Mouse (Mus musculus): ENCODE measurements around the gene Tnfrsf12a. TPM values are rescaled to one million over a fixed set of nuclear protein-coding genes. Genes with fewer than 3 reads are reported as not detected.

The Tnfrsf12a gene
- polyA plus RNA-seq, 1 experiment from 2014 or later = 2.4 TPM

DNA sequence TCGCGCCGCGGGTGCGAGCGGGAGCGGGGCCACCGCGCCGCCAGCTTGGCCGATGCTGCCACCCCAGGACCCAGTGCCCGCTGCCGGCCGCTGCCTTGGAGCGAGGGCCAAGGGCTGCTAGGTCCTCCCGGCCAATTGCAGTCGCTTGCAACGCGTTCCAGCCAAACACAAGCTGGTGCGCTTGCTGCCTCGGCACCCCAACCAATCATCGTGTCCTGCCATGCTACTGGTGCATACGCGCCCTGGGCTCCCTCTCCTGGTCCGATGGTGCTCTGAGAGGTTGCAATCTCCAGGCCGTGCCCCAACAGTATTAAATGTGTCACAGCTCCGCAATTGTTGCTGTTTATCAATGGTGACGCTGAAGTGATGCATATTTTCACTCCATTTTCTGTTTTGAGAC, 22.8 kb upstream of the Tnfrsf12a start:
- ATAC-seq (replicated peaks) = peak; percentile 98
- Histone ChIP-seq H3K27me3 (replicated peaks) (peaks cover 31% of the 10 kb centered on the region), H3K9me3 (no peaks in the 10 kb centered on the region), H3K4me1 (peaks cover 9% of the 10 kb centered on the region; the same call in 1 of the 2 replicates), H3K27ac (peak overlapping the region; percentile 74), H3K9ac (peak overlapping the region; percentile 69), H3K36me3 (replicated peaks) (no peaks in the 10 kb centered on the region), H3K4me3 (peak overlapping the region; percentile 90), H3K4me2 (peak overlapping the region; percentile 99)
- under 1% methylated on average over 28 of the region's 28 CpGs for WGBS

DNA sequence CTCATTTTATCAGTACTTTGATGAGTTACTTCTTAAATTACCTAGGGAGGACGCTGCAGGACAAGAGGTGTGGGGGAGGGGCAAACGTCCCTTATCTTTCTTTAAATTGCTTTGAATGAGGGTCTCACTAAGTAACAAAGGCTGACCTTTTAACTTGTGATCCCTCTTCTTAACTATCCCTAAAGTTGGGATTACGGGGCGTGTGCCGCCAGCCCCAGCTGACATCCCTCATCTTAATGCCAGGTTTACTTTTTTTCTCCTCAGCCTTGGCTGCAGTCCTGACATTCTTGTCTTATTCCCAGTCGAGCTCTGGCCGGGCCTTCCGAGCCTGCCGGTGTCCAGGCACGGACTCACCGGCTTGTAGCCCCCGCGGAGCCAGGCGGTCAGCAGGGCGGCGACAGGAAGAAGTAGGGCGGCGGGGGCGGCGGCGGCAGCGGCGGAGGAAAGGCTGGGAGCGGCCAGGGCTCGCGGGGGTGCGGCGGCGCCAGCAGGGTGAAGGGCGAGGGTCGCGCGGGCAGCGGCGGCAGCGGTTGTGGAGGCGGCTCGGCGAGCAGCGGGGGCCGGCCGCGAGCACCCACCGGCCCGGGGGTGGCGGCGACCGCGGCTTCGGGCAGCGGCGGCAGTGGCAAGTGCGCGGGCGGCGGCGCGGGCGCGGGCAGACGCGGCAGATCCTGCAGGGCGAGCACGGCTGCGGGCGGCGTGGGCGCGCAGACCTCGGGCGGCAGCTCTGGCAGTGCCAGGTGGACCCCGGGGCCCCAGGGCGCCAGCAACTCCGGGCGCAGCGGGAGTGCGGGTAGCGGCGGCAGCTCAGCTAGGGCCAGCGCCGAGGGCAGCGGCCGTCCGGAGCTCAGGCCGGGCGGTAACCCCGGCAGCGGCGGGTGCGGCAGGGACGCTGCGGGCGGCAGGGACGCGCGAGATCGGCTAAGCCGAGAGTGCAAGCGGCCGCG, 22.1 kb upstream of the Tnfrsf12a start:
- Histone ChIP-seq H3K4me2 (peak overlapping the region; percentile 99), H3K4me1 (peaks cover 9% of the 10 kb centered on the region; the same call in 1 of the 2 replicates), H3K27me3 (replicated peaks) (peaks cover 31% of the 10 kb centered on the region), H3K27ac (peak overlapping the region; percentile 74), H3K36me3 (replicated peaks) (no peaks in the 10 kb centered on the region), H3K4me3 (peak overlapping the region; percentile 90), H3K9me3 (no peaks in the 10 kb centered on the region), H3K9ac (peak overlapping the region; percentile 69)
- ATAC-seq (replicated peaks) = peak; percentile 73
- WGBS = under 1% methylated on average over 91 of the region's 101 CpGs

- Histone ChIP-seq H3K4me1 (peaks cover 9% of the 10 kb centered on the region; the same call in 1 of the 2 replicates), H3K9ac (no peak overlapping the region), H3K27me3 (replicated peaks) (peaks cover 23% of the 10 kb centered on the region), H3K4me2 (no peak overlapping the region), H3K4me3 (no peak overlapping the region), H3K27ac (no peak overlapping the region), H3K36me3 (replicated peaks) (no peaks in the 10 kb centered on the region), H3K9me3 (no peaks in the 10 kb centered on the region)
- WGBS = 32% methylated on average over 3 of the region's 3 CpGs
- ATAC-seq (replicated peaks) = no peak
Observed at GRCm38 (mm10) chr17:23695801-23696200, 18.5 kb upstream of the Tnfrsf12a start.

DNA sequence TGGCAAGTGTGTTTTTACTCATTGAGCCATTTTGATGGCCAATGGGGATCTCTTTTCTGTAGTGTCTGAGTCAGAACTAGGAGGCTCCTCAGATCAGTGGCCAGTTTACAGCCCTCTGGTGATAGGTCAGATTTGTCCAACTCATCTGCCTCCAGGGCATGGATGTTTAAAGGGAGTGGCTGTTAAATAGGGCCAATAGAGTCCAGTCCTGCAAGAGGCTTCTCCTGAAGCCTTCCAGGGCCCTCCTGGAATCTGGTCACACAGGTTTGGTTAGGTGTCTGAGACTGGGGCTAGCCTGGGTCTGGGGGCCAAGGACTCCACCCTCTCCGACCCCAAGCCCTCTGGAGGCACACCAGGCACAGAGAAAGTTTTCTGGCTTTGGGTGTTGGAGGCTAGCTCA, 17.2 kb upstream of the Tnfrsf12a start:
- no peak for ATAC-seq (replicated peaks)
- Histone ChIP-seq H3K27me3 (replicated peaks) (peaks cover 21% of the 10 kb centered on the region), H3K4me1 (peaks cover 6% of the 10 kb centered on the region; the same call in 1 of the 2 replicates), H3K4me3 (no peak overlapping the region), H3K9me3 (no peaks in the 10 kb centered on the region), H3K36me3 (replicated peaks) (no peaks in the 10 kb centered on the region), H3K9ac (no peak overlapping the region), H3K4me2 (no peak overlapping the region), H3K27ac (no peak overlapping the region)
- WGBS = 64% methylated on average over 1 of the region's 1 CpGs

- H3K4me3 ChIP-seq = no peak within 1 kb of the TSS
- no peak within 1 kb of the TSS for H3K9ac ChIP-seq
- H3K4me2 ChIP-seq = no peak within 1 kb of the TSS
- peaks cover 6% of the 10 kb centered on the region for H3K4me1 ChIP-seq
- 14% methylated on average over 15 of the region's 15 CpGs for WGBS
- H3K27me3 ChIP-seq (replicated peaks) = peaks cover 52% of the 10 kb centered on the region
- no peaks in the 10 kb centered on the region for H3K9me3 ChIP-seq
- no peak within 1 kb of the TSS for H3K27ac ChIP-seq
- ATAC-seq (replicated peaks) = no peak
- no peaks in the 10 kb centered on the region for H3K36me3 ChIP-seq (replicated peaks)
Observed at GRCm38 (mm10) chr17:23683856-23684672, 6.8 kb upstream of the Tnfrsf12a start, which contains the start of gene Cldn9. Gene Cldn9, minus strand, starts transcription at chr17:23684026.

DNA sequence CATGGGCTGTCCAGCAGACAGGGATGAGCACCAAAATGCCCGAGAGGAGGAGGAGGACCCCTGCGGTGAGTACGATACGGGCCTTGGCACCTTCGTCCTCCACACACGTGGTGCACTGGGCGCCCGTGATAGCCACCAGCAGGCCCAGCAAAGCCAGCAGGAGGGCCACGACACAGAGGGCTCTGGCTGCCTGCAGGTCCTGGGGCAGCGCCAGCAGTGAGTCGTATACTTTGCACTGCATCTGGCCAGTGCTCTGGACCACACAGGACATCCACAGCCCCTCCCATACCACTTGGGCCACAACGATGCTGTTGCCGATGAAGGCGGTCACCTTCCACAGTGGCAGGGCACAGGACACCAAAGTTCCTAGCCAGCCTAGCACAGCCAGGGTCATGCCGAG, 6.0 kb upstream of the Tnfrsf12a start:
- WGBS = 28% methylated on average over 15 of the region's 15 CpGs
- Histone ChIP-seq H3K4me3 (no peak overlapping the region), H3K9me3 (no peaks in the 10 kb centered on the region), H3K27me3 (replicated peaks) (peaks cover 60% of the 10 kb centered on the region), H3K9ac (no peak overlapping the region), H3K4me2 (no peak overlapping the region), H3K27ac (no peak overlapping the region), H3K36me3 (replicated peaks) (no peaks in the 10 kb centered on the region), H3K4me1 (peaks cover 6% of the 10 kb centered on the region)
- no peak for ATAC-seq (replicated peaks)

DNA sequence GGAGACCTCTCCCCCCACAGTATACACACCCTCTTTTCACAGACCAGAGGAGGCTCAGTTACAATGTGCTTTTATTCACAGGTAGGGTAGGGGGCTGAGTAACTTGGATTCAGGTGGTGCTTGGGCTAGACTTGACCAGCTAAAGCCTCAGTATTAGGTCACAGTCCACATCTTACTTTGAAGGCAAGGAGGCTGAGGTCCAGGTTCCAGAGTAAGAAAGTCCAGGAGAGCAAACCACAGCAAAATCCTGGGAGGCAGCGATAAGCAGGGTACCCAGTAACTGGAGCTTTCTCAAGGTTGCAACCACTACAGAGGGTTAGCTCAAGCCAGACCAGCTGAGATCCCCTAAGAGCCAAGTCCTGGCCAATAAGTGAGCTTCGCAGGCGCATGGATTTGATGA, 5.3 kb upstream of the Tnfrsf12a start:
- H3K4me3 ChIP-seq = no peak overlapping the region
- H3K4me1 ChIP-seq = peaks cover 9% of the 10 kb centered on the region
- no peak overlapping the region for H3K9ac ChIP-seq
- peaks cover 67% of the 10 kb centered on the region for H3K27me3 ChIP-seq (replicated peaks)
- H3K36me3 ChIP-seq (replicated peaks) = no peaks in the 10 kb centered on the region
- no peak overlapping the region for H3K27ac ChIP-seq
- no peak for ATAC-seq (replicated peaks)
- 73% methylated on average over 3 of the region's 3 CpGs for WGBS
- H3K9me3 ChIP-seq = no peaks in the 10 kb centered on the region
- H3K4me2 ChIP-seq = no peak overlapping the region

- Histone ChIP-seq H3K4me1 (peaks cover 13% of the 10 kb centered on the region), H3K4me3 (no peak overlapping the region), H3K27me3 (replicated peaks) (peaks cover 69% of the 10 kb centered on the region), H3K36me3 (replicated peaks) (no peaks in the 10 kb centered on the region), H3K4me2 (no peak overlapping the region), H3K27ac (no peak overlapping the region), H3K9ac (no peak overlapping the region), H3K9me3 (no peaks in the 10 kb centered on the region)
- 68% methylated on average over 4 of the region's 4 CpGs for WGBS
- ATAC-seq (replicated peaks) = no peak
Observed at GRCm38 (mm10) chr17:23682092-23682491, 4.8 kb upstream of the Tnfrsf12a start.

GRCm38 (mm10) chr17:23681086-23681485, 3.8 kb upstream of the Tnfrsf12a start:
- no peak for ATAC-seq (replicated peaks)

GRCm38 (mm10) chr17:23680336-23680735, 3.1 kb upstream of the Tnfrsf12a start:
- 81% methylated on average over 9 of the region's 9 CpGs for whole genome bisulfite sequencing
- H3K9me3 ChIP-seq = no peaks in the 10 kb centered on the region
- peaks cover 28% of the 10 kb centered on the region for H3K4me1 ChIP-seq
- H3K36me3 ChIP-seq (replicated peaks) = no peaks in the 10 kb centered on the region
- H3K27ac ChIP-seq = no peak overlapping the region
- H3K4me2 ChIP-seq = no peak overlapping the region
- H3K27me3 ChIP-seq (replicated peaks) = peaks cover 83% of the 10 kb centered on the region
- no peak for ATAC-seq (replicated peaks)
- no peak overlapping the region for H3K4me3 ChIP-seq
- no peak overlapping the region for H3K9ac ChIP-seq

More at GRCm38 (mm10) chr17:23681086-23681485, 3.8 kb upstream of the Tnfrsf12a start:
- no peak overlapping the region for H3K9ac ChIP-seq
- no peak overlapping the region for H3K27ac ChIP-seq
- peaks cover 23% of the 10 kb centered on the region for H3K4me1 ChIP-seq
- no peaks in the 10 kb centered on the region for H3K9me3 ChIP-seq
- no peak overlapping the region for H3K4me2 ChIP-seq
- no peak overlapping the region for H3K4me3 ChIP-seq
- H3K27me3 ChIP-seq (replicated peaks) = peaks cover 76% of the 10 kb centered on the region
- WGBS = 78% methylated on average over 10 of the region's 10 CpGs
- no peaks in the 10 kb centered on the region for H3K36me3 ChIP-seq (replicated peaks)

GRCm38 (mm10) chr17:23679127-23679835, 2.0 kb upstream of the Tnfrsf12a start, which contains the start of gene Cldn6:
Gene Cldn6, plus strand, starts transcription at chr17:23679249.
- H3K4me1 ChIP-seq = peaks cover 37% of the 10 kb centered on the region
- no peak within 1 kb of the TSS for H3K9ac ChIP-seq
- peak within 1 kb of the TSS; percentile 28 for H3K4me2 ChIP-seq
- H3K9me3 ChIP-seq = no peaks in the 10 kb centered on the region
- 2% methylated on average over 38 of the region's 38 CpGs for WGBS
- no peak within 1 kb of the TSS for H3K27ac ChIP-seq
- 0 out of 2 replicates have a peak within 1 kb of the TSS, but pooled peaks have one; percentile 7 for H3K4me3 ChIP-seq
- H3K27me3 ChIP-seq (replicated peaks) = peaks cover 92% of the 10 kb centered on the region
- ATAC-seq (replicated peaks) = no peak
- no peaks in the 10 kb centered on the region for H3K36me3 ChIP-seq (replicated peaks)

Data from midbrain, embryonic 15.5 days (tissue).